In genomic region chr13:95034094-95034493, GRCm38 (mm10) we compare ENCODE assay signal across 16 mouse cellular contexts. TPM values are rescaled to one million over a fixed set of nuclear protein-coding genes. Genes with fewer than 3 reads are reported as not detected.
DNase-seq lines count a peak whose midpoint lies in the region; TF ChIP-seq lines count a peak whose summit lies in the region.
"Had no signal": no experiment of that assay in that cellular context is flagged by ENCODE, and none has a peak within 500 bp of the region (broad histone marks: within the 10 kb centered on the region; RNA-seq: fewer than 3 reads in every experiment).

No protein-coding gene starts in this region.

- H3K4me1 ChIP-seq in cortical plate, adult 2 months (ENCODE audit: control insufficient read depth, insufficient read depth, low read length) = peaks cover 9% of the 10 kb centered on the region
- peaks cover 3% of the 10 kb centered on the region; the same call in 1 of the 2 replicates for H3K4me1 ChIP-seq in limb, embryonic 10.5 days
- H3K4me1 ChIP-seq: liver, embryonic 12.5 days; neural tube, embryonic 12.5 days had no signal

- intact Hi-C loops in heart, postnatal 14 days (cut with DNase I) = no loop called here

- TF ChIP-seq CTCF in cortical plate, adult 2 months (IDR thresholded peaks at IDR 0.05; ENCODE audit: extremely low read depth, insufficient read depth, low read length) = no peak

- peak; percentile 11 to 20 for DNase-seq in cerebellum, postnatal 10 days
- no peak for DNase-seq in cerebellum, adult 9-10 months
- peak; percentile 34 for DNase-seq in testis, postnatal 14 days (ENCODE audit: low spot score)
- no peak for DNase-seq in testis, postnatal 10 days (ENCODE audit: low spot score)
- DNase-seq in heart, postnatal 14 days = no peak
- no peak for DNase-seq in kidney, adult 18-20 months
- no peak for DNase-seq in limb, embryonic 10.5 days (ENCODE audit: low spot score)
- DNase-seq: cerebellum, adult 11 months; cerebellum, postnatal 36 days; gastrocnemius, postnatal 14 days; right cerebral cortex, postnatal 4 days had no signal

- no peaks in the 10 kb centered on the region for H3K27me3 ChIP-seq in limb, embryonic 10.5 days (ENCODE audit: low read depth, poor library complexity, severe bottlenecking)
- H3K27me3 ChIP-seq: heart, embryonic 13.5 days; liver, embryonic 12.5 days; neural tube, embryonic 12.5 days had no signal

- H3K36me3 ChIP-seq in limb, embryonic 10.5 days = no peaks in the 10 kb centered on the region
- H3K36me3 ChIP-seq: heart, embryonic 13.5 days; hindbrain, embryonic 10.5 days; liver, embryonic 12.5 days; neural tube, embryonic 12.5 days had no signal

- H3K9me3 ChIP-seq in limb, embryonic 10.5 days (replicated peaks) = no peaks in the 10 kb centered on the region
- H3K9me3 ChIP-seq: heart, embryonic 13.5 days; hindbrain, embryonic 10.5 days; liver, embryonic 12.5 days; neural tube, embryonic 12.5 days had no signal

- 81% methylated on average over 9 of the region's 9 CpGs for WGBS in limb, embryonic 10.5 days

- peak overlapping the region; percentile 11; the same call in 1 of the 2 replicates for H3K27ac ChIP-seq in cortical plate, adult 2 months (ENCODE audit: insufficient read depth, low read length)
- H3K27ac ChIP-seq in limb, embryonic 10.5 days = no peak overlapping the region
- H3K27ac ChIP-seq: heart, embryonic 13.5 days; hindbrain, embryonic 10.5 days; liver, embryonic 12.5 days; neural tube, embryonic 12.5 days had no signal

- TF ChIP-seq POLR2A in cortical plate, adult 2 months (IDR thresholded peaks at IDR 0.05; ENCODE audit: extremely low read depth, insufficient read depth, low read length) = no peak

- no peak overlapping the region for H3K4me3 ChIP-seq in cortical plate, adult 2 months (ENCODE audit: insufficient read depth, low read length)
- no peak overlapping the region for H3K4me3 ChIP-seq in limb, embryonic 10.5 days
- H3K4me3 ChIP-seq: heart, embryonic 13.5 days; hindbrain, embryonic 10.5 days; liver, embryonic 12.5 days; neural tube, embryonic 12.5 days had no signal

RNA-seq across cellular contexts. Expression of gene Wdr41, which starts 58.0 kb away (rescaled TPM):
- 24.8 and 25.1 TPM in 2 replicates for polyA plus RNA-seq in cortical plate, adult 2 months (2012; rRNA removed)
- total RNA-seq in heart, postnatal 14 days (2021) = 10 to 100 TPM; 16.1 to 17.4 TPM
- polyA plus RNA-seq in limb, embryonic 10.5 days (2016; fragmentation: Nextera tagmentation; extraction: Ambion mirVana) = 12.6 and 16.4 TPM in 2 replicates

Comparison
In these comparisons a context has a peak if more than half of its experiments do, and no peak if none do; other contexts are left out.
1. DNase-seq: peak in cerebellum, postnatal 10 days (2 of 2) and testis, postnatal 14 days (single experiment); none in cerebellum, adult 9-10 months (single experiment), testis, postnatal 10 days (single experiment), heart, postnatal 14 days (0 of 2), kidney, adult 18-20 months (single experiment) and limb, embryonic 10.5 days (single experiment).